Mouse (Mus musculus) lung, postnatal 0 days (tissue): ENCODE results near the gene Jak1.
A peak's percentile ranks its signal among the peaks of the same experiment; 100 is the strongest.

ENCODE experiments used
- CTCF ChIP-seq: IDR thresholded peaks from 2 replicates; pipeline ENCODE4 v1.5.1; 2016; ENCODE audit warnings: antibody characterized with exemption, mild to moderate bottlenecking
- EP300 ChIP-seq: IDR thresholded peaks from 2 replicates; pipeline ENCODE4 v1.6.1; 2016; ENCODE audit warnings: antibody characterized with exemption, mild to moderate bottlenecking, control low read depth

DNA sequence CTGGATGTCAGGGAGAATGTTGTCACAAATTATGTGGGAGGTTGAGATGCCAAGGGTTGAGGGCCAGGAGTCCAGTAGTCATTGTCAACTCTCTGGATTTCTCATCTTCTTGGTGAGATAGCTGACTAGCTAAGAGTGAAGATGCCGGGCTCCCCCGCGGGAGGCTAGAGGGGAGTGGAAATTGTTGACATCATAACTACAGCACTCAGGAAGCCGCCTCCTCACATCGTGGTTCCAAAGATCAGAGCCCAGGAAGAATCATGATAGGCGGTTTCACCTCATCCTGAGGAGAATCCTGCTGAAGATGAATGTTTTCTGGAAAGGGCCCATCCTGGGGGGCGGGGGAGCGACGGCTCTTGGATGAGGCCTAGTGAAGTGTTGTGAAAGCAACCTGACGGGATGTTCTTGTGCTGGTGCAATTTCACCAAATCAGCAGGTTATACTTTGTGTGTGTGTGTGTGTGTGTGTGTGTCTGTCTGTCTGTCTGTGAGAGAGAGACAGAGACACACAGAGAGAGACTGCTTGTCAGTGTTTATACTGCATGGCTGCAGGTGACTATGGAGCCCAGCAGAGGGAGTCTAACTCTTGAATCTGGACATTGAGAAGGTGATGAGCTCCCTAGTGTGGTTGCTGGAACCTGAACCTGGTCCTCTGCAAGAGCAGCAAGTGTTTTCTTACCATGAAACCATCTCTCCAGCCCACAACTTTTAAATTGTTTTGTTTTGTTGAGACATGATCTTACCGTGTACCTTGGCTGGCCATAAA is 118.0 kb downstream of the Jak1 start:
- TF ChIP-seq EP300 (no peak), CTCF (peak; percentile 35; the same call in 1 of the 2 replicates)
